Mouse (Mus musculus): Measurements from ENCODE around the gene B3gnt3. TPM values are rescaled to one million over a fixed set of nuclear protein-coding genes. Genes with fewer than 3 reads are reported as not detected.

The B3gnt3 gene
- polyA plus RNA-seq, 1 experiment from 2014 or later: 0.64 TPM

- Histone ChIP-seq H3K4me3 (peak within 1 kb of the TSS; percentile 51), H3K9me3 (no peaks in the 10 kb centered on the region), H3K9ac (peak within 1 kb of the TSS; percentile 54), H3K4me1 (peaks cover 14% of the 10 kb centered on the region), H3K4me2 (replicated peaks) (peak within 1 kb of the TSS; percentile 75), H3K27ac (no peak within 1 kb of the TSS), H3K27me3 (peaks cover 33% of the 10 kb centered on the region), H3K36me3 (no peaks in the 10 kb centered on the region)
- peak; percentile 70 for ATAC-seq (ENCODE audit: insufficient number of reproducible peaks, insufficient read depth, low FRiP score, low TSS enrichment)
- 1% methylated on average over 33 of the region's 54 CpGs for WGBS
Measured at GRCm38 (mm10) chr8:71725122-71725924, 23.7 kb upstream of the B3gnt3 start, which contains the start of gene Fcho1. TSS of gene Fcho1 (minus strand) at chr8:71725716.

GRCm38 (mm10) chr8:71724389-71724788 is 22.8 kb upstream of the B3gnt3 start:
- WGBS: 64% methylated on average over 4 of the region's 4 CpGs
- peaks cover 23% of the 10 kb centered on the region for H3K4me1 ChIP-seq
- H3K4me2 ChIP-seq (replicated peaks): no peak overlapping the region; the same call in 1 of the 2 replicates
- H3K9me3 ChIP-seq: no peaks in the 10 kb centered on the region
- ATAC-seq (ENCODE audit: insufficient number of reproducible peaks, insufficient read depth, low FRiP score, low TSS enrichment): no peak
- H3K36me3 ChIP-seq: no peaks in the 10 kb centered on the region
- H3K4me3 ChIP-seq: no peak overlapping the region
- H3K27me3 ChIP-seq: peaks cover 33% of the 10 kb centered on the region
- H3K27ac ChIP-seq: no peak overlapping the region
- H3K9ac ChIP-seq: no peak overlapping the region

GRCm38 (mm10) chr8:71723047-71723551 is 21.5 kb upstream of the B3gnt3 start:
- Histone ChIP-seq H3K27ac (no peak overlapping the region), H3K4me2 (replicated peaks) (no peak overlapping the region), H3K27me3 (peaks cover 28% of the 10 kb centered on the region), H3K4me1 (peaks cover 17% of the 10 kb centered on the region), H3K4me3 (no peak overlapping the region), H3K36me3 (no peaks in the 10 kb centered on the region), H3K9ac (no peak overlapping the region), H3K9me3 (no peaks in the 10 kb centered on the region)
- WGBS: 53% methylated on average over 14 of the region's 14 CpGs
- no peak for ATAC-seq (ENCODE audit: insufficient number of reproducible peaks, insufficient read depth, low FRiP score, low TSS enrichment)

- Histone ChIP-seq H3K9me3 (no peaks in the 10 kb centered on the region), H3K36me3 (no peaks in the 10 kb centered on the region), H3K9ac (no peak overlapping the region), H3K27me3 (peaks cover 12% of the 10 kb centered on the region), H3K4me2 (replicated peaks) (no peak overlapping the region), H3K4me1 (peaks cover 14% of the 10 kb centered on the region), H3K27ac (no peak overlapping the region), H3K4me3 (no peak overlapping the region)
- WGBS: 36% methylated on average over 7 of the region's 7 CpGs
- ATAC-seq (ENCODE audit: insufficient number of reproducible peaks, insufficient read depth, low FRiP score, low TSS enrichment): peak; percentile 67
Measured at GRCm38 (mm10) chr8:71719928-71720457, 18.4 kb upstream of the B3gnt3 start.

- H3K9me3 ChIP-seq: no peaks in the 10 kb centered on the region
- WGBS: 74% methylated on average over 4 of the region's 4 CpGs
- H3K4me2 ChIP-seq (replicated peaks): no peak overlapping the region
- H3K36me3 ChIP-seq: no peaks in the 10 kb centered on the region
- no peak for ATAC-seq (ENCODE audit: insufficient number of reproducible peaks, insufficient read depth, low FRiP score, low TSS enrichment)
- peaks cover 5% of the 10 kb centered on the region for H3K27me3 ChIP-seq
- H3K9ac ChIP-seq: no peak overlapping the region
- no peak overlapping the region for H3K4me3 ChIP-seq
- H3K4me1 ChIP-seq: peaks cover 11% of the 10 kb centered on the region; the same call in 1 of the 2 replicates
- H3K27ac ChIP-seq: no peak overlapping the region
Measured at GRCm38 (mm10) chr8:71719218-71719617, 17.6 kb upstream of the B3gnt3 start.

GRCm38 (mm10) chr8:71718252-71718651 is 16.7 kb upstream of the B3gnt3 start:
- H3K9ac ChIP-seq: no peak overlapping the region
- no peaks in the 10 kb centered on the region for H3K9me3 ChIP-seq
- no peak overlapping the region for H3K4me3 ChIP-seq
- H3K4me2 ChIP-seq (replicated peaks): no peak overlapping the region
- H3K36me3 ChIP-seq: no peaks in the 10 kb centered on the region
- H3K27me3 ChIP-seq: no peaks in the 10 kb centered on the region
- ATAC-seq (ENCODE audit: insufficient number of reproducible peaks, insufficient read depth, low FRiP score, low TSS enrichment): no peak
- WGBS: 29% methylated on average over 3 of the region's 3 CpGs
- peaks cover 11% of the 10 kb centered on the region; the same call in 1 of the 2 replicates for H3K4me1 ChIP-seq
- no peak overlapping the region for H3K27ac ChIP-seq

- ATAC-seq (ENCODE audit: insufficient number of reproducible peaks, insufficient read depth, low FRiP score, low TSS enrichment): no peak
- H3K4me2 ChIP-seq (replicated peaks): no peak overlapping the region
- WGBS: 87% methylated on average over 12 of the region's 12 CpGs
- no peak overlapping the region for H3K27ac ChIP-seq
- H3K9me3 ChIP-seq: no peaks in the 10 kb centered on the region
- H3K4me1 ChIP-seq: peaks cover 11% of the 10 kb centered on the region; the same call in 1 of the 2 replicates
- H3K9ac ChIP-seq: no peak overlapping the region
- no peak overlapping the region for H3K4me3 ChIP-seq
- no peaks in the 10 kb centered on the region for H3K36me3 ChIP-seq
- H3K27me3 ChIP-seq: no peaks in the 10 kb centered on the region
Measured at GRCm38 (mm10) chr8:71717096-71717495, 15.5 kb upstream of the B3gnt3 start.

GRCm38 (mm10) chr8:71716561-71717053 is 15.0 kb upstream of the B3gnt3 start:
- H3K9ac ChIP-seq: no peak overlapping the region
- H3K9me3 ChIP-seq: no peaks in the 10 kb centered on the region
- H3K27ac ChIP-seq: no peak overlapping the region
- WGBS: 84% methylated on average over 13 of the region's 13 CpGs
- 0 out of 2 replicates have a peak, but pooled peaks cover 5% of the 10 kb centered on the region for H3K27me3 ChIP-seq
- H3K4me3 ChIP-seq: no peak overlapping the region
- H3K4me2 ChIP-seq (replicated peaks): no peak overlapping the region
- H3K36me3 ChIP-seq: no peaks in the 10 kb centered on the region
- ATAC-seq (ENCODE audit: insufficient number of reproducible peaks, insufficient read depth, low FRiP score, low TSS enrichment): no peak
- H3K4me1 ChIP-seq: peaks cover 11% of the 10 kb centered on the region; the same call in 1 of the 2 replicates

- 44% methylated on average over 8 of the region's 8 CpGs for WGBS
- H3K4me3 ChIP-seq: no peak overlapping the region
- no peaks in the 10 kb centered on the region for H3K9me3 ChIP-seq
- H3K36me3 ChIP-seq: no peaks in the 10 kb centered on the region
- no peak overlapping the region for H3K4me2 ChIP-seq (replicated peaks)
- no peak for ATAC-seq (ENCODE audit: insufficient number of reproducible peaks, insufficient read depth, low FRiP score, low TSS enrichment)
- no peak overlapping the region for H3K27ac ChIP-seq
- no peak overlapping the region for H3K9ac ChIP-seq
- H3K27me3 ChIP-seq: peaks cover 13% of the 10 kb centered on the region; the same call in 1 of the 2 replicates
- H3K4me1 ChIP-seq: peaks cover 11% of the 10 kb centered on the region; the same call in 1 of the 2 replicates
Measured at GRCm38 (mm10) chr8:71715531-71715930, 13.9 kb upstream of the B3gnt3 start.

GRCm38 (mm10) chr8:71711574-71711973 is 10.0 kb upstream of the B3gnt3 start:
- no peaks in the 10 kb centered on the region for H3K4me1 ChIP-seq
- WGBS: 81% methylated on average over 2 of the region's 2 CpGs
- H3K27ac ChIP-seq: no peak overlapping the region
- H3K9me3 ChIP-seq: no peaks in the 10 kb centered on the region
- H3K36me3 ChIP-seq: no peaks in the 10 kb centered on the region
- H3K27me3 ChIP-seq: peaks cover 44% of the 10 kb centered on the region
- no peak overlapping the region for H3K4me3 ChIP-seq
- H3K4me2 ChIP-seq (replicated peaks): no peak overlapping the region
- ATAC-seq (ENCODE audit: insufficient number of reproducible peaks, insufficient read depth, low FRiP score, low TSS enrichment): no peak
- H3K9ac ChIP-seq: no peak overlapping the region

GRCm38 (mm10) chr8:71709800-71710446 is 8.3 kb upstream of the B3gnt3 start:
- no peak overlapping the region for H3K9ac ChIP-seq
- WGBS: 21% methylated on average over 25 of the region's 25 CpGs
- H3K27me3 ChIP-seq: peaks cover 51% of the 10 kb centered on the region
- no peaks in the 10 kb centered on the region for H3K4me1 ChIP-seq
- H3K27ac ChIP-seq: no peak overlapping the region
- no peak overlapping the region for H3K4me3 ChIP-seq
- peak overlapping the region; percentile 19; the same call in 1 of the 2 replicates for H3K4me2 ChIP-seq (replicated peaks)
- H3K9me3 ChIP-seq: no peaks in the 10 kb centered on the region
- peak; percentile 57; the same call in 1 of the 2 replicates for ATAC-seq (ENCODE audit: insufficient number of reproducible peaks, insufficient read depth, low FRiP score, low TSS enrichment)
- no peaks in the 10 kb centered on the region for H3K36me3 ChIP-seq

Measured in embryonic facial prominence, embryonic 12.5 days (tissue).